Mouse (Mus musculus): ENCODE measurements around the gene Gm14819. TPM values are rescaled to one million over a fixed set of nuclear protein-coding genes. Genes with fewer than 3 reads are reported as not detected.
"Not testable (repeated sequence)": the region's sequence is repeated elsewhere in the genome, so short reads cannot be mapped to it uniquely, and the experiment has no call there.

The Gm14819 gene
- polyA plus RNA-seq (2014; fragmentation: Nextera tagmentation; extraction: Ambion mirVana): not detected in 2 replicates

GRCm38 (mm10) chrX:35403883-35404282 lies at the start of gene Gm14819:
TSS of gene Gm14819 (plus strand) at chrX:35404183.
- not testable (repeated sequence) for H3K36me3 ChIP-seq (ENCODE audit: control insufficient read depth, insufficient read depth, low read length); H3K9ac ChIP-seq (replicated peaks; ENCODE audit: low read length); H3K9me3 ChIP-seq (ENCODE audit: control insufficient read depth, low read length); H3K4me1 ChIP-seq (ENCODE audit: control insufficient read depth, insufficient read depth, low read length); ATAC-seq (ENCODE audit: low FRiP score, low TSS enrichment); H3K27me3 ChIP-seq (ENCODE audit: control insufficient read depth, insufficient read depth, low read length); H3K27ac ChIP-seq (replicated peaks; ENCODE audit: low read depth, low read length); H3K4me2 ChIP-seq (ENCODE audit: low read length); DNase-seq; H3K4me3 ChIP-seq (replicated peaks; ENCODE audit: low read depth, low read length)
- no CpG with 5 or more reads among the region's 6 CpGs for WGBS

Data from midbrain, embryonic 14.5 days (tissue).